Mouse (Mus musculus): ENCODE measurements around the gene Gadd45gip1.

GRCm38 (mm10) chr8:84839411-84839810 is 8.1 kb downstream of the Gadd45gip1 start:
- TF ChIP-seq POLR2A (IDR thresholded peaks at IDR 0.05; ENCODE audit: low read depth, low read length): no peak
- no peak for TF ChIP-seq CTCF (IDR thresholded peaks at IDR 0.05; ENCODE audit: extremely low read depth, insufficient read length, insufficient replicate concordance, low read depth, low read length)
